Mouse (Mus musculus): ENCODE data around the gene Ssu72. TPM values are rescaled to one million over a fixed set of nuclear protein-coding genes. Genes with fewer than 3 reads are reported as not detected.
A peak's percentile ranks its signal among the peaks of the same experiment; 100 is the strongest.
"Not testable (repeated sequence)": the region's sequence is repeated elsewhere in the genome, so short reads cannot be mapped to it uniquely, and the experiment has no call there.

Ssu72 gene
- total RNA-seq, 2 experiments from 2014 or later = 37.1 to 43.4 TPM

GRCm38 (mm10) chr4:155696261-155697255 is 8.0 kb upstream of the Ssu72 start:
- no peak for ATAC-seq (replicated peaks; ENCODE audit: low FRiP score, poor library complexity, severe bottlenecking)

GRCm38 (mm10) chr4:155700425-155700824 is 4.2 kb upstream of the Ssu72 start:
- no peak for ATAC-seq (replicated peaks; ENCODE audit: low FRiP score, poor library complexity, severe bottlenecking)

- ATAC-seq (replicated peaks; ENCODE audit: low FRiP score, poor library complexity, severe bottlenecking) = no peak
Observed at GRCm38 (mm10) chr4:155703425-155703929, 1.1 kb upstream of the Ssu72 start.

- ATAC-seq (replicated peaks; ENCODE audit: low FRiP score, poor library complexity, severe bottlenecking) = peak; percentile 56
Observed at GRCm38 (mm10) chr4:155705592-155705929, 961 bp downstream of the Ssu72 start.

- ATAC-seq (replicated peaks; ENCODE audit: low FRiP score, poor library complexity, severe bottlenecking) = no peak
Observed at GRCm38 (mm10) chr4:155708582-155708981, 4.0 kb downstream of the Ssu72 start.

- ATAC-seq (replicated peaks; ENCODE audit: low FRiP score, poor library complexity, severe bottlenecking) = no peak
Observed at GRCm38 (mm10) chr4:155708988-155709387, 4.4 kb downstream of the Ssu72 start.

- no peak for ATAC-seq (replicated peaks; ENCODE audit: low FRiP score, poor library complexity, severe bottlenecking)
Observed at GRCm38 (mm10) chr4:155710521-155711252, 6.1 kb downstream of the Ssu72 start.

- peak; percentile 69 for ATAC-seq (replicated peaks; ENCODE audit: low FRiP score, poor library complexity, severe bottlenecking)
Observed at GRCm38 (mm10) chr4:155721668-155722083, 17.1 kb downstream of the Ssu72 start.

- ATAC-seq (replicated peaks; ENCODE audit: low FRiP score, poor library complexity, severe bottlenecking) = no peak
Observed at GRCm38 (mm10) chr4:155727993-155728392, 23.4 kb downstream of the Ssu72 start.

GRCm38 (mm10) chr4:155733267-155733666 is 28.7 kb downstream of the Ssu72 start:
- no peak for ATAC-seq (replicated peaks; ENCODE audit: low FRiP score, poor library complexity, severe bottlenecking)

GRCm38 (mm10) chr4:155734350-155734941 is 29.8 kb downstream of the Ssu72 start, which contains the start of gene Tmem240:
Gene Tmem240, plus strand, starts transcription at chr4:155734800.
- peak; percentile 76 for ATAC-seq (replicated peaks; ENCODE audit: low FRiP score, poor library complexity, severe bottlenecking)

- no peak for ATAC-seq (replicated peaks; ENCODE audit: low FRiP score, poor library complexity, severe bottlenecking)
Observed at GRCm38 (mm10) chr4:155734951-155735702, 30.5 kb downstream of the Ssu72 start.

- no peak for ATAC-seq (replicated peaks; ENCODE audit: low FRiP score, poor library complexity, severe bottlenecking)
Observed at GRCm38 (mm10) chr4:155735788-155736187, 31.2 kb downstream of the Ssu72 start.

GRCm38 (mm10) chr4:155736421-155736820 is 31.8 kb downstream of the Ssu72 start:
- no peak for ATAC-seq (replicated peaks; ENCODE audit: low FRiP score, poor library complexity, severe bottlenecking)

GRCm38 (mm10) chr4:155738262-155738661 is 33.7 kb downstream of the Ssu72 start:
- no peak for ATAC-seq (replicated peaks; ENCODE audit: low FRiP score, poor library complexity, severe bottlenecking)

- no peak for ATAC-seq (replicated peaks; ENCODE audit: low FRiP score, poor library complexity, severe bottlenecking)
Observed at GRCm38 (mm10) chr4:155739152-155739551, 34.6 kb downstream of the Ssu72 start.

GRCm38 (mm10) chr4:155739741-155740636 is 35.4 kb downstream of the Ssu72 start:
- no peak for ATAC-seq (replicated peaks; ENCODE audit: low FRiP score, poor library complexity, severe bottlenecking)

GRCm38 (mm10) chr4:155740681-155741080 is 36.1 kb downstream of the Ssu72 start:
- ATAC-seq (replicated peaks; ENCODE audit: low FRiP score, poor library complexity, severe bottlenecking) = not testable (repeated sequence)
